Mouse (Mus musculus) intestine, embryonic 15.5 days (tissue): Measurements from ENCODE around the gene Hdac10. TPM values are rescaled to one million over a fixed set of nuclear protein-coding genes. Genes with fewer than 3 reads are reported as not detected.

ENCODE experiments used
- ATAC-seq: fragments of 200-750 bp; cut with Nextera tagmentation; 2 replicates; pipeline ENCODE4 v1.8.0; 2017; ENCODE audit warnings: moderate TSS enrichment, moderate library complexity
- H3K27ac ChIP-seq: fragments of 300-500 bp; sonication (generic); 2 replicates; pipeline ENCODE4 v1.5.1; 2015; ENCODE audit warnings: mild to moderate bottlenecking, inconsistent platforms
- H3K27me3 ChIP-seq: fragments of 300-500 bp; sonication (generic); replicated peaks from 2 replicates; pipeline ENCODE4 v1.6.1; 2015; ENCODE audit warnings: inconsistent platforms
- H3K36me3 ChIP-seq: fragments of 300-500 bp; sonication (generic); 2 replicates; pipeline ENCODE4 v1.6.1; 2015; ENCODE audit warnings: inconsistent platforms
- H3K4me1 ChIP-seq: fragments of 300-500 bp; sonication (generic); replicated peaks from 2 replicates; pipeline ENCODE4 v1.6.1; 2015; ENCODE audit warnings: inconsistent platforms
- H3K4me2 ChIP-seq: fragments of 300-500 bp; sonication (generic); replicated peaks from 2 replicates; pipeline ENCODE4 v1.6.1; 2015; ENCODE audit warnings: mild to moderate bottlenecking, inconsistent platforms
- H3K4me3 ChIP-seq: fragments of 300-500 bp; sonication (generic); replicated peaks from 2 replicates; pipeline ENCODE4 v1.5.1; 2015; ENCODE audit warnings: inconsistent platforms
- H3K9ac ChIP-seq: fragments of 300-500 bp; sonication (generic); 2 replicates; pipeline ENCODE4 v1.6.1; 2015; ENCODE audit warnings: inconsistent platforms
- H3K9me3 ChIP-seq: fragments of 300-500 bp; sonication (generic); 2 replicates; pipeline ENCODE4 v1.6.1; 2016; ENCODE audit warnings: inconsistent platforms
- WGBS: fragments of 180-500 bp; shearing (Covaris S2); methylation state at CpG from one replicate; pipeline ENCODE4 v1.1.7; 2015; 5-methylcytosine and 5-hydroxymethylcytosine counted together
- polyA plus RNA-seq: library from polyadenylated mRNA; unstranded; fragments of >200 nt; fragmentation: Nextera tagmentation; extraction: Ambion mirVana; gene quantifications from 2 replicates; pipeline ENCODE4 v1.2.1, GENCODE M21; 2015

The Hdac10 gene
- polyA plus RNA-seq, 1 experiment from 2014 or later: 20.3 TPM

DNA sequence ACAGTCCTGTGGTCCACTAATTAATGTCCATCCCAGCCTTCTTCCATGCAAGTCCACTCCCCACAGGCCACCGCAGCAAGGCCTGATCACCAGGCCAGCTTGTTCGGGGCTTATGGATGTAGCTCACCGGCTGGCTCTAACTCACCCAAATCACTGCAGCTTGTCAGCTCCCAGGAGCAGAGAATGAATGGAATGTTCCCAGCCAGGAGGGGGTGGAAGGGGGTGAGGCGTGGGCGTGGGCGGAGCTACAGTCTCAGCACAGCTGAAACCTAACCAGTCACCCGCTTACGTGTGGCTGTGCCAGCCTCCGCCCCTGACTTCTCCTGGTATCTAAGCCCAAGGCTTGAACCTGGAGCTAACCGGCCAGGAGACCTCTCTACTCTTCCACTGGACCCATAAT is 40.9 kb upstream of the Hdac10 start:
- Histone ChIP-seq H3K9ac (0 out of 2 replicates have a peak overlapping the region, but pooled peaks have one; percentile 8), H3K4me3 (peak overlapping the region; percentile 16)
- WGBS: 3% methylated on average over 10 of the region's 10 CpGs

DNA sequence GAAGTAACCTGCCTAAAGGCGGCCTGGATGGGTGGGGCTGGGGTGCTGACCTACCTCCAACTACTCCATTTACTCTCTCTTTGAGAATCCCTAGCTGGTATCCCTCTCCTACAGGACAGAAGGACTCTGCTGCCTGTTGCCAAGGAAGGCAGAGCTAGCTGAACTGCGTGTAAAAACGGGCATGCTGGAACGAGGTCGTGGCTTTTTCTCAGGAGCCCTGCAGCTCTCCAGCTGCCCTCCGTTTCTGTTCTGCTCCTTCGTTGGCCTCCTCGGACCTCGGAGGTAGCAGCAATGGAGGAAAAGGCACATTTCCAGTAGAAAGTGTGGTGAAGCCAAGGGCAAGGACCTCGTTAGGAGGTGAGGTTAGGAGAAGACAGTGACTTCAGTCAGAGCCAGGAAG is 40.4 kb upstream of the Hdac10 start:
- Histone ChIP-seq H3K4me2 (peak overlapping the region; percentile 46), H3K4me1 (peaks cover 44% of the 10 kb centered on the region), H3K27ac (peak overlapping the region; percentile 74), H3K9me3 (no peaks in the 10 kb centered on the region), H3K4me3 (0 out of 2 replicates have a peak overlapping the region, but pooled peaks have one; percentile 16), H3K36me3 (peaks cover 43% of the 10 kb centered on the region), H3K27me3 (no peaks in the 10 kb centered on the region), H3K9ac (0 out of 2 replicates have a peak overlapping the region, but pooled peaks have one; percentile 8)
- no peak for ATAC-seq
- WGBS: 44% methylated on average over 10 of the region's 10 CpGs

More for the DNA sequence above, 40.9 kb upstream of the Hdac10 start:
- H3K4me2 ChIP-seq: peak overlapping the region; percentile 46
- H3K4me1 ChIP-seq: peaks cover 49% of the 10 kb centered on the region
- peak; percentile 65 for ATAC-seq
- peaks cover 38% of the 10 kb centered on the region for H3K36me3 ChIP-seq
- peak overlapping the region; percentile 74 for H3K27ac ChIP-seq
- H3K9me3 ChIP-seq: no peaks in the 10 kb centered on the region
- H3K27me3 ChIP-seq: no peaks in the 10 kb centered on the region

DNA sequence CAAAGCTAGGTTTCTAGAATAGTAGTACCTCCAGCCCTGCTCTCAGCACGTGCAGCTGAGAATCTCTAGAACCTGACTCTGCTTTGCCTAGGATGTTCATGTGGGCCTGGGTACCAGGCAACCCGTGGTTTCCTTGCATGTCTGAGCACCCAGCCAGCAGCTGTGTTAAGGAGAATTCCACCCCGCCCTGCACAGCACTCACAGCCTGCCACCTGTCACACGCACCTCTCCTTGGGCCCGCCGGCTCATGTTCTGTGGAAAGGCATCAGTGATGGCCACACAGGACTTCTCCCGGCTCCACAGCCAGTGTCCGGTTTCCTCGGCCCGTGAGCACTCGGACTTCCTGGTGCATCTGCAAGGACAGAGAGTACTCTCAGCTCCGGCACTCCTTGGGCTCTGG is 37.0 kb upstream of the Hdac10 start:
- H3K4me2 ChIP-seq: no peak overlapping the region

DNA sequence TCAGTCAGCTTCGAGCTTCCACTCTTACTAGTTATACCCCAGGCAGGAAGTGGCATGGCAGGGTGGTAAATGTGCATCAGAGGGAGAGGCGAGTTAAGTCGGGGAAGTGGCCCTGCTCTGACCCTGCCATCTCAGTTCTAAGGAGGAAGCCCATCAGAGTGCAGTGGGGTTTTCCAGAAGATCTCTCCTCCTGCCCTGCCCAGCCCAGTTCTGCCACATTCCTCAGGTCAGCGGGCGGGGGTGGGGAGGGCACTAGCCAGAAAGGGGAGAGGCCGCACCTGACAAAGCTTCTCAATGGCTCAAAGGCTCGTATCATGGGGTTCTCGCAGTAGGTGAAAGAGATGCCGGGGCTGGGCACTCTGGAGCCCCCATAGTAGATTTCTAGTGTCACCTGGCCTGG is 32.9 kb upstream of the Hdac10 start:
- H3K36me3 ChIP-seq: peaks cover 93% of the 10 kb centered on the region
- ATAC-seq: peak; percentile 38
- H3K27ac ChIP-seq: no peak overlapping the region
- H3K27me3 ChIP-seq: no peaks in the 10 kb centered on the region
- no peak overlapping the region for H3K4me3 ChIP-seq
- H3K4me2 ChIP-seq: no peak overlapping the region
- H3K9ac ChIP-seq: no peak overlapping the region
- H3K4me1 ChIP-seq: 0 out of 2 replicates have a peak, but pooled peaks cover 3% of the 10 kb centered on the region
- 65% methylated on average over 9 of the region's 9 CpGs for WGBS
- H3K9me3 ChIP-seq: no peaks in the 10 kb centered on the region

More for the DNA sequence above, 37.0 kb upstream of the Hdac10 start:
- Histone ChIP-seq H3K9me3 (no peaks in the 10 kb centered on the region), H3K27ac (no peak overlapping the region), H3K27me3 (no peaks in the 10 kb centered on the region), H3K9ac (no peak overlapping the region), H3K4me1 (peaks cover 21% of the 10 kb centered on the region), H3K4me3 (no peak overlapping the region), H3K36me3 (peaks cover 71% of the 10 kb centered on the region)
- WGBS: 95% methylated on average over 12 of the region's 12 CpGs
- no peak for ATAC-seq

DNA sequence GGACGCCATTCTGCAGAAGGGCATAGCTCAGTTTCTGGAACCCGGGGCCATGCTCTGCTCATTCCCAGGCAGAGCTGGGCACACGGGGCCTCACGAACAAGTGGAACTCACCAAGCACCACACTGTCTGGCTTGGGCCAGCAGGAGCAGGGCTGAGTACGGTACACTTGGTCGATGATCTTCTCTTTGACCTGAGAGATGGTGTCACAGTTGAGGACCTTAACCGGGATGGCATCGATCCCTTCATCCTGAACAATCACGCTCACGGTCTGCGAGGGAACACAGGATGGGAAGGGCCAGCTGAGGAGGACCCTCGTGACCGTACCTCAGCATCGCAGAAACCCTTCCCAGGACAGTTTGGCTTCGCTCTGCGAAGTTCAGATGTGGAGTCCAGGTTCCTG is 30.0 kb upstream of the Hdac10 start:
- Histone ChIP-seq H3K9ac (no peak overlapping the region), H3K4me3 (no peak overlapping the region), H3K9me3 (no peaks in the 10 kb centered on the region), H3K4me2 (no peak overlapping the region), H3K27me3 (no peaks in the 10 kb centered on the region), H3K36me3 (peaks cover 82% of the 10 kb centered on the region), H3K4me1 (0 out of 2 replicates have a peak, but pooled peaks cover 3% of the 10 kb centered on the region), H3K27ac (no peak overlapping the region)
- WGBS: 94% methylated on average over 16 of the region's 16 CpGs
- no peak for ATAC-seq

DNA sequence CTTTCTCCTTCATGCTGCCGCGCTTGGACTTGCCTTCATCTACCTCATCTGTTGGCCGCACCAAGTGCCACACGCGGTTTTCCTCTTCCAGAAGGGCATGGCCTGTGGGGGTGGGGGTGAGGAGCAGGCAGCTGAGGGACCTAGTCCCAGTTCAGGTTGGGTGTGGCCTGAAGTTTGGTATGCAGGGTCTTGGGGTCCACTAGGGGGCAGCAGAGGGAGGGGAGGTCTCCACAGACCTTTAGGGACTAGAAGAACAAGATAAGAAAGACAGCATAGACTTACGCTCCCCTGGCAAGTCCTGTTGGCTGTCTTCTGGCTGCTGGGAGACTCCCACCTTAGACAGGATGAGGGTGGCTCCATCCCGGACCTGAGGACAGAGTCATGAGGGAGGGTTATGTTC is 29.5 kb upstream of the Hdac10 start:
- Histone ChIP-seq H3K9me3 (no peaks in the 10 kb centered on the region), H3K4me1 (0 out of 2 replicates have a peak, but pooled peaks cover 3% of the 10 kb centered on the region), H3K4me3 (no peak overlapping the region), H3K27ac (no peak overlapping the region), H3K27me3 (no peaks in the 10 kb centered on the region), H3K36me3 (peaks cover 80% of the 10 kb centered on the region), H3K4me2 (no peak overlapping the region), H3K9ac (no peak overlapping the region)
- 65% methylated on average over 7 of the region's 7 CpGs for WGBS
- peak; percentile 18; the same call in 1 of the 2 replicates for ATAC-seq

DNA sequence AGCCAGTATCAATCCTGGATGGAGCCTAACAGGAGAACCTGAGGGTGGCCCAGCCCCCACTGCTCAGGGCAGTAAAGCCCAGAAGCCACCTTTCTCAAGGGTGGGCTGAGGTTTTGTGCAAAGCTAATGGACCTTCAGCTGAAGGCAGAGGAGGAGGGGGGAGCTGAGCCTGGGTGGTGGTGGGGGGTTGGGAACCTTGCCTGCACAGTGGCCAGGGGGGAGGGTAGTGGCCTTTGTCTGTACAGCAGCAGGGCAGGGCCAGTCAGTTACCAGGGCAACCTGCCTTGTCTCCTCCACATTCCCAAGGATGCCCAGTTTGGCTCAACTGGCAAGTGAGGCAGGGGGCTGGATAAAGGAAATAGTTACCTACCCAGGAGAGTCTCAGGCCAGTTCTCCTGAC is 23.8 kb upstream of the Hdac10 start:
- no peak overlapping the region for H3K9ac ChIP-seq
- no peak for ATAC-seq
- H3K4me1 ChIP-seq: peaks cover 21% of the 10 kb centered on the region
- H3K27me3 ChIP-seq: peaks cover 31% of the 10 kb centered on the region
- H3K9me3 ChIP-seq: no peaks in the 10 kb centered on the region
- H3K36me3 ChIP-seq: peaks cover 25% of the 10 kb centered on the region
- H3K4me3 ChIP-seq: no peak overlapping the region
- H3K27ac ChIP-seq: no peak overlapping the region
- H3K4me2 ChIP-seq: no peak overlapping the region

DNA sequence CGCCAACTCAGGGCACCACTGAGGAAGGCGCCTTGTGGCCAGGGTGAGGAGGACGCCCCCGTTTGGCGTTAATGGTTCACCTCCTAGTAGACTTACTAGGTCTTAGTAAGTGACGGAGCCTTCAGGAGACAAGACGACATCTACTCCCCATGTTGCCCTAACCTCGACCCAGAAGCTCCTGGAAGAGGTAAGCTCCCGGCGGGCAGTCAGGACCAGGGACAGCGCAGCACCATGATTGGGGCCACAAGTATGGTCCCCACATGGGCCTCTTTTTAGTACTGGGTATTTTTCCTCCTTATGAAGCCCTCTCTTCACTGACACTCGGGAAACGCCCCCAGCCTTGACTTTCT is 21.5 kb upstream of the Hdac10 start:
- H3K9ac ChIP-seq: no peak overlapping the region
- ATAC-seq: peak; percentile 29
- peak overlapping the region; percentile 97 for H3K4me2 ChIP-seq
- peaks cover 29% of the 10 kb centered on the region for H3K4me1 ChIP-seq
- peaks cover 2% of the 10 kb centered on the region; the same call in 1 of the 2 replicates for H3K36me3 ChIP-seq
- no peak overlapping the region for H3K27ac ChIP-seq
- H3K4me3 ChIP-seq: peak overlapping the region; percentile 68
- WGBS: 2% methylated on average over 13 of the region's 13 CpGs
- H3K27me3 ChIP-seq: peaks cover 49% of the 10 kb centered on the region
- no peaks in the 10 kb centered on the region for H3K9me3 ChIP-seq

DNA sequence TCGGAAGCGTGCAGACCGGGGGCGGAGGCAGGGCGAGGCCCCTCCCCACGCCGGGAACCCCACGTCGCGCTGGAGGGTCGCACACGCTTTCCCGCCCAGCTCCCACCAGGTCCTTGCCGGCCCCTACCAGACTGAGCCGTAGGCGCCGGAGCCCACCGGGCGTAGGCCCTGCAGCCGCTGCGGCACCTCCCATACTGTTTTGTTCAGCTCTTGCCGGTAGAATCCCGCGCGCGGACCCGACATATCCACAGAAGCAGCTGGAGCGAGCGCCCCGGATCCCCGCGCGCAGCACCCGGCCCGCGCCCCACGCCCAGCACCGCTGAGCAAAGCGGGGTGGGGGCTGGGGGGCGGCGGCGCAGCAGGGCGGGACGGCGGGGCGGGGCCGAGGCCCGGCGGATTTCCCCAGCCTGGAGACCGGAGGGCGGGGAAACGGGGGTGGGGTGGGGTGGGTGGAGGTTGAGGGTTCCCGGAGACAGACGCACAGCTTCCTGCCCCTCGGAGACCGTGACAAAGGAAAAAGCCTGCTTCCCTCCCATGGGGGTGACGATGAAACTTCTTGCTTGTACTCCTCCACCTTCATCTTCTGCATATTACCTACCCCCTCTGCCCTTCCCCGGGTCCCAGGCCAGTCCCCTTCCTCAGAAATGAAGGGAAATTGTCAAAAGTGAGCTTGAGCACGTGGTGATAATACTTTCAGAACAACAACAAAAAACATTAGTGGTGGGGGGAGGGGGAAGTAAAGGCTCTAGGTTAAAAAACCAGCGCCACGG is 21.0 kb upstream of the Hdac10 start, which contains the start of gene Mapk11:
Gene Mapk11, minus strand, starts transcription at position 358 of the 770 bp plus-strand sequence.
- Histone ChIP-seq H3K4me3 (peak within 1 kb of the TSS; percentile 68), H3K9me3 (no peaks in the 10 kb centered on the region), H3K4me2 (peak within 1 kb of the TSS; percentile 97), H3K36me3 (no peaks in the 10 kb centered on the region), H3K27me3 (peaks cover 54% of the 10 kb centered on the region), H3K9ac (peak within 1 kb of the TSS; percentile 68), H3K27ac (peak within 1 kb of the TSS; percentile 42), H3K4me1 (peaks cover 29% of the 10 kb centered on the region)
- WGBS: 2% methylated on average over 59 of the region's 61 CpGs
- peak; percentile 69 for ATAC-seq

DNA sequence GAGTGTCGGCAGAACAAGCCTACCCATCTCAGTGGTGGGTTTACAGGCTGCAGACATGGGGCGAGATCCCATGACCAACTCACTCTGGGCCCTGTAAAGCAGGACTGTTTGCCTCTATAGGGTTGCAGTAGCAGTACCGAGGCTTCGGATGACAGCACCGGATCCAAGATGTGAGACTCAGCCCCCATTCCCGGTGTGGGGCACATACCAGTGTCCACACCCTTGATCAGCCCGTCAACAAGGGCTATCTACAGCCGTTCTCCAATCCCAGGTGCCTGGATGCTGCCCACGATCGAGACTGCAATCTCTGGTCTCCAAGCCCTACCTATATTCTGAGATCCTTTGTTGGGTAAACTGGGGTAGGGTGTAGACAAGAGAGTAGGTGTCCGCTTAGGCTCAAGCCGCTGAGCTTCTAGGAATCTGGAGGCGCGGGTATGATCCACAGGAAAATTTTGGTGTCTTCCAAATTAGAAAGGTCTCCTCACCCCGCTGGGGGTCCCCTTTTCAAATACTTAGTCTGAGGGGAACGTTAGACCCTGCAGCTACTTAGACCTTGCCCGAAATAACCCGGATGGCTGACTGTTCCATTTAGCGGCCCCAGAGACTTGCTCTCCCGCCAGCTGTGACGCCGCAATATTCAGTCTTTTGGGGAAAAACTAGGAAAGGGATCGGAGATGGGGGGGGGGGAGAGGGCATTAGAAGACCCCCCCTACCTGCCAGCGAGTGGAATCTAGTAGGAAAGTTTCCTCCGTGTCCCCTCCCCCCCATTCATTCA is 20.2 kb upstream of the Hdac10 start:
- H3K36me3 ChIP-seq: no peaks in the 10 kb centered on the region
- peaks cover 29% of the 10 kb centered on the region for H3K4me1 ChIP-seq
- peak overlapping the region; percentile 68 for H3K9ac ChIP-seq
- 8% methylated on average over 24 of the region's 25 CpGs for WGBS
- no peaks in the 10 kb centered on the region for H3K9me3 ChIP-seq
- ATAC-seq: no peak
- peak overlapping the region; percentile 97 for H3K4me2 ChIP-seq
- H3K4me3 ChIP-seq: peak overlapping the region; percentile 68
- peak overlapping the region; percentile 42; the same call in 1 of the 2 replicates for H3K27ac ChIP-seq
- peaks cover 59% of the 10 kb centered on the region for H3K27me3 ChIP-seq

DNA sequence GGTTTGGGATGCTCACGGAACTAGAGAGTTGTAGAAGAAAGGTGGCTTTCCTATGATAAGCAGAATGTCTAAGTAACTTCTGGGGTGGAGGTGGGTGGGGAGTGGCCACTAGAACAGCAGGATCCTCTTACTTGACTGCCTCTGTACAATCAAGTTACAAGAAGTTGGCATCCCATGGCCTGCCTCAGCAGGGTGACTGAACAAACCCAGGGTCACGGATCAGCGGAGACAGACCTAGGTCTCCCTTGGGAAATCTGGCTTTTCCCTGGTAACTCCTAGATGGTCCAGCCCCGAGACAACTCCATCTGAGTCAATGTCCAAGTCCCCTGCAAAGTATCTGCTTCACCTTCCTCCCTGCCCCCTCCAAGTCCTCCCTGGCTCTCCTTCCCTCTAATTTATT is 19.4 kb upstream of the Hdac10 start:
- no peak overlapping the region for H3K4me3 ChIP-seq
- no peak overlapping the region for H3K9ac ChIP-seq
- ATAC-seq: no peak
- no peaks in the 10 kb centered on the region for H3K9me3 ChIP-seq
- 57% methylated on average over 4 of the region's 4 CpGs for WGBS
- no peak overlapping the region for H3K27ac ChIP-seq
- peaks cover 29% of the 10 kb centered on the region for H3K4me1 ChIP-seq
- H3K27me3 ChIP-seq: peaks cover 59% of the 10 kb centered on the region
- H3K36me3 ChIP-seq: no peaks in the 10 kb centered on the region
- H3K4me2 ChIP-seq: peak overlapping the region; percentile 97

DNA sequence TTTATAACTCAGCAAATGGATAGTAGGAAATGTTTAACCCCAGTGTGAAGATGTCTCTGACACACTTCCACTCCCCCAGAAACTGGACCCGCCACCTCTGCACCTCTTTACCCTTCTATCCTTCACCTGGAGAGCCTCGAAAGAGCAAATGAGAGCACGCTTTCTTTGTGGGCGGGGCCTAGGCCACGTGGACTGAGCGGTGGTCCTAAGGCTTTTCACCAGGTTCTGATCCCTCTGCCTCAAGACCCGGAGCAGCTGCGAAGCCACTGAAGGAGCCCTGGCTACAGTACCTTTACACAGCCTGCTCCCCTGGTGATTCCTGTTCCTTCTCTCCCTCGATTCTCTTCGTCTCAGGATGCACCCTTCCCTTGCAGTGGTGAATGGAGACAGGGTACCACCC is 19.0 kb upstream of the Hdac10 start:
- Histone ChIP-seq H3K4me2 (no peak overlapping the region), H3K27me3 (peaks cover 59% of the 10 kb centered on the region), H3K9me3 (no peaks in the 10 kb centered on the region), H3K9ac (no peak overlapping the region), H3K27ac (no peak overlapping the region), H3K4me3 (no peak overlapping the region), H3K4me1 (peaks cover 29% of the 10 kb centered on the region), H3K36me3 (no peaks in the 10 kb centered on the region)
- 21% methylated on average over 10 of the region's 10 CpGs for WGBS
- no peak for ATAC-seq
